Mouse (Mus musculus) stomach, postnatal 0 days (tissue): ENCODE measurements around the gene Rbm45. TPM values are rescaled to one million over a fixed set of nuclear protein-coding genes. Genes with fewer than 3 reads are reported as not detected.

Experiments
- ATAC-seq: fragments of 200-750 bp; cut with Nextera tagmentation; 2 replicates; pipeline ENCODE4 v1.8.0; 2017; ENCODE audit not compliant: low FRiP score, low TSS enrichment
- DNase-seq: peaks from one replicate; pipeline ENCODE4 v3.0.0-alpha.2; 2016; ENCODE audit warnings: low spot score
- H3K27ac ChIP-seq: fragments of 300-500 bp; sonication (generic); replicated peaks from 2 replicates; pipeline ENCODE4 v1.5.1; 2014; ENCODE audit warnings: mild to moderate bottlenecking, control low read depth
- H3K27me3 ChIP-seq: fragments of 300-500 bp; sonication (generic); 2 replicates; pipeline ENCODE4 v1.6.1; 2014; ENCODE audit warnings: low read length; ENCODE audit not compliant: control insufficient read depth, insufficient read depth
- H3K36me3 ChIP-seq: fragments of 300-500 bp; sonication (generic); 2 replicates; pipeline ENCODE4 v1.6.1; 2014; ENCODE audit warnings: low read length, mixed read lengths; ENCODE audit not compliant: control insufficient read depth, insufficient read depth
- H3K4me1 ChIP-seq: fragments of 300-500 bp; sonication (generic); replicated peaks from 2 replicates; pipeline ENCODE4 v1.6.1; 2014; ENCODE audit warnings: antibody characterized with exemption; ENCODE audit not compliant: control insufficient read depth, insufficient read depth
- H3K4me2 ChIP-seq: fragments of 300-500 bp; sonication (generic); replicated peaks from 2 replicates; pipeline ENCODE4 v1.6.1; 2014; ENCODE audit warnings: low read depth, mild to moderate bottlenecking, control low read depth, moderate library complexity
- H3K4me3 ChIP-seq: fragments of 300-500 bp; sonication (generic); 2 replicates; pipeline ENCODE4 v1.5.1; 2014; ENCODE audit warnings: low read depth, low read length, control low read depth
- H3K9ac ChIP-seq: fragments of 300-500 bp; sonication (generic); 2 replicates; pipeline ENCODE4 v1.6.1; 2014; ENCODE audit warnings: mild to moderate bottlenecking, low read length, control low read depth, mixed read lengths
- H3K9me3 ChIP-seq: fragments of 300-500 bp; sonication (generic); 2 replicates; pipeline ENCODE4 v1.6.1; 2016; ENCODE audit warnings: low read length; ENCODE audit not compliant: control insufficient read depth
- CTCF ChIP-seq: IDR thresholded peaks from 2 replicates; pipeline ENCODE4 v1.5.1; 2016; ENCODE audit warnings: antibody characterized with exemption, low read depth, mild to moderate bottlenecking, moderate library complexity
- EP300 ChIP-seq: optimal IDR thresholded peaks from 2 replicates; pipeline ENCODE3; 2016; ENCODE audit warnings: antibody characterized with exemption
- WGBS: fragments of 180-500 bp; shearing (Covaris S2); extraction: QIAGEN DNeasy Blood & Tissue Kit; methylation state at CpG from one replicate; pipeline ENCODE4 v1.1.7; 2014; 5-methylcytosine and 5-hydroxymethylcytosine counted together
- polyA plus RNA-seq: library from polyadenylated mRNA; unstranded; fragments of >200 nt; fragmentation: Nextera tagmentation; extraction: Ambion mirVana; gene quantifications from 2 replicates; pipeline ENCODE4 v1.2.1, GENCODE M21; 2015

Rbm45 gene
- polyA plus RNA-seq, 1 experiment from 2014 or later = 8.9 TPM

GRCm38 (mm10) chr2:76372244-76372643, 2.5 kb downstream of the Rbm45 start:
- Histone ChIP-seq H3K27ac (no peak overlapping the region), H3K9ac (no peak overlapping the region), H3K27me3 (no peaks in the 10 kb centered on the region), H3K36me3 (peaks cover 11% of the 10 kb centered on the region; the same call in 1 of the 2 replicates), H3K4me3 (no peak overlapping the region), H3K4me2 (no peak overlapping the region), H3K9me3 (no peaks in the 10 kb centered on the region), H3K4me1 (peaks cover 2% of the 10 kb centered on the region; the same call in 1 of the 2 replicates)
- no peak for TF ChIP-seq EP300
- TF ChIP-seq CTCF = no peak
- WGBS = 63% methylated on average over 4 of the region's 4 CpGs
- DNase-seq = peak; percentile 22
- ATAC-seq = no peak

DNA sequence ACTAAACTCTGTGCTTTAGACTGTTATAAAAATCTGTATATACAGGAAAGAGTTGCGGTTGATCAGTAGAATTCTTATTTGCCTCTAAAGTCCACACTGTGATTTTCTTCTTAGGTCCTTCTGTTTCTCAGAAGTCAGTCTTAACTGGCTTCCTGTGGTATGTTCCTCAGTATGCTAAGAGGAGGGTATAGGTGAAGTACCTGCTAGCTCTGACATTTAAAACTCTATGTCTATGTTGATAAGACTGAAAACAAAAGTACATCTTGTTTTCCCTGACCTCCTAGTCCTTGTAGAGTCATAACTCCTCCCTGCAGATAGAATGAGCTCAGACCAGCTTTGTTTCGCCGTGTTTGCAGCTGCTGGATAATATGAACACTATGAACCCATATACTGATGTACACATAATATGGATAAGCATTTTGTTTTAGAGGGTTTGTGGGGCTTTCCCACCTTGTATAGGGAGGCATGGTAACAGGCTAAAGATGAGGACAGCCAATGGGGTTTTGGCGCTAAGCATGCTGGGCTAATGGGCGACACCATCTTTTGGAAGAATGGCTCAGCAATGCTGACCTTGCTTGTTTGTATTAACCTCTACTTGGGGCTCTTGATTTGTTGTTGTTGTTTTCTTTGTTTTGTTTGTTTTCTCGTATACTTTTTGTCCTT, 4.9 kb downstream of the Rbm45 start:
- Histone ChIP-seq H3K36me3 (peaks cover 22% of the 10 kb centered on the region), H3K9me3 (no peaks in the 10 kb centered on the region), H3K4me3 (no peak overlapping the region), H3K4me2 (no peak overlapping the region), H3K4me1 (peaks cover 2% of the 10 kb centered on the region; the same call in 1 of the 2 replicates), H3K9ac (no peak overlapping the region), H3K27ac (no peak overlapping the region), H3K27me3 (no peaks in the 10 kb centered on the region)
- TF ChIP-seq CTCF = no peak
- TF ChIP-seq EP300 = no peak
- ATAC-seq = no peak
- DNase-seq = no peak
- WGBS = 88% methylated on average over 6 of the region's 6 CpGs

GRCm38 (mm10) chr2:76378646-76379045, 8.9 kb downstream of the Rbm45 start:
- ATAC-seq = no peak
- Histone ChIP-seq H3K9me3 (no peaks in the 10 kb centered on the region), H3K27ac (no peak overlapping the region), H3K4me1 (no peaks in the 10 kb centered on the region), H3K27me3 (no peaks in the 10 kb centered on the region), H3K36me3 (peaks cover 30% of the 10 kb centered on the region), H3K4me3 (no peak overlapping the region), H3K9ac (no peak overlapping the region), H3K4me2 (no peak overlapping the region)
- no peak for DNase-seq
- WGBS = 95% methylated on average over 19 of the region's 19 CpGs
- TF ChIP-seq EP300 (no peak), CTCF (no peak)

GRCm38 (mm10) chr2:76386531-76386930, 16.7 kb downstream of the Rbm45 start:
- no peak overlapping the region for H3K9ac ChIP-seq
- no peak overlapping the region for H3K4me3 ChIP-seq
- H3K27ac ChIP-seq = no peak overlapping the region
- H3K27me3 ChIP-seq = no peaks in the 10 kb centered on the region
- H3K4me1 ChIP-seq = no peaks in the 10 kb centered on the region
- ATAC-seq = no peak
- no peak overlapping the region for H3K4me2 ChIP-seq
- peaks cover 3% of the 10 kb centered on the region; the same call in 1 of the 2 replicates for H3K36me3 ChIP-seq
- TF ChIP-seq CTCF (no peak), EP300 (no peak)
- H3K9me3 ChIP-seq = no peaks in the 10 kb centered on the region
- DNase-seq = no peak

DNA sequence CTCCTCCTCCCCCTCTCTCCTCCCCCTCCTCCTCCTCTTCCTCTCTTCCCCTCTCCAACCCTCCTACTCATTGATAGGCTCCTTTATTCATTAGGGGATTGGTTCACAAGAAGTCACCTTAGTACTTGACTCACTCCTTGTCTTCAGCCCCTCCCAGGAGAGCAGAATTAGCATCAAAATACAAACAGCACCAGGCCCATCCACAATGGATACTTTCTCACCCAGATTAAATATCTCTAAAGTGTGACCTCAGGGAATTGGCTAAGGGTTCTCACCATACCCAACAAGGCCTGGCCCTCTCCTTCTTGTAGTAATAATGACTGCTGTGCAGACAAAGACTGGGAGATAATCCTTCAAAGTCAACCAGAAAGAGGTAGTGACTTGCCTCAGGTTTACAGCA, 30.4 kb downstream of the Rbm45 start:
- DNase-seq = no peak
- no peak overlapping the region for H3K4me3 ChIP-seq
- H3K4me2 ChIP-seq = no peak overlapping the region
- no peak overlapping the region for H3K9ac ChIP-seq
- no peak for ATAC-seq
- no peaks in the 10 kb centered on the region for H3K27me3 ChIP-seq
- TF ChIP-seq EP300 (no peak), CTCF (no peak)
- no peaks in the 10 kb centered on the region for H3K4me1 ChIP-seq
- no peaks in the 10 kb centered on the region for H3K9me3 ChIP-seq
- no peaks in the 10 kb centered on the region for H3K36me3 ChIP-seq
- H3K27ac ChIP-seq = no peak overlapping the region

- no peaks in the 10 kb centered on the region for H3K4me1 ChIP-seq
- DNase-seq (no peak), ATAC-seq (peak; percentile 6; the same call in 1 of the 2 replicates)
- TF ChIP-seq CTCF (no peak), EP300 (no peak)
- no peaks in the 10 kb centered on the region for H3K9me3 ChIP-seq
- WGBS = 4% methylated on average over 15 of the region's 15 CpGs
- H3K4me2 ChIP-seq = peak overlapping the region; percentile 98
- H3K4me3 ChIP-seq = peak overlapping the region; percentile 87
- peak overlapping the region; percentile 74 for H3K9ac ChIP-seq
- 0 out of 2 replicates have a peak overlapping the region, but pooled peaks have one; percentile 24 for H3K27ac ChIP-seq
- no peaks in the 10 kb centered on the region for H3K27me3 ChIP-seq
- H3K36me3 ChIP-seq = no peaks in the 10 kb centered on the region
Observed at GRCm38 (mm10) chr2:76405596-76406150, 35.9 kb downstream of the Rbm45 start.
